Mouse (Mus musculus) neural tube, embryonic 10.5 days (tissue): Measurements from ENCODE around the gene Cdkal1.

Source experiments
- DNase-seq: peaks from one replicate; pipeline ENCODE4 v3.0.0-alpha.2; 2017; ENCODE audit warnings: low spot score; ENCODE audit errors: extremely low spot score

Cdkal1 gene

DNA sequence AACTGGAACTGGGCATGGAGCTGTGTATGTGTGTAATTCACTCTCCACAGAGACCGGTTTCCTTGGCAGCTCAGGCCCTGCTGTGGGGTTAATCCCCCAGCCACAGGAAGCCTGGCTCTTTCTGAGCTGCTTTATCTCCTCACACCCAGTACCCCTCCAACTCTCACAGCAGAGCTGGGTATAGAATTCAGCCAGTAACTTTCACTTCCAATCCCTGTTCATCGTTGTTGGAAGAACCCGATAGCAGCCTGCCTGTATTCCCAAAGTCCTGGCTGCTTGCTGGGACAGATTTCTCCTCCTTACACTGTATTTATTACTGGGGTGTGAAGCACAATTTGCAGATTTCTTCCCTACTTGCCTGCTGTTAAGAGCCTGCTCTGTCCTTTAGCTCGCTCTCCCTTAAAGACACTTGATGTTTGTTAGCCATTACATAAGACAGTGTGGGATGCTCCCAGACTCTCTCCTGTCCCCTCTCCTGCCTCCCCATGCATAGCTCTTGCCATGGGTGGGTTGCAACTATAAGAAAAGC lies 581.7 kb downstream of the Cdkal1 start:
- no peak for DNase-seq

DNA sequence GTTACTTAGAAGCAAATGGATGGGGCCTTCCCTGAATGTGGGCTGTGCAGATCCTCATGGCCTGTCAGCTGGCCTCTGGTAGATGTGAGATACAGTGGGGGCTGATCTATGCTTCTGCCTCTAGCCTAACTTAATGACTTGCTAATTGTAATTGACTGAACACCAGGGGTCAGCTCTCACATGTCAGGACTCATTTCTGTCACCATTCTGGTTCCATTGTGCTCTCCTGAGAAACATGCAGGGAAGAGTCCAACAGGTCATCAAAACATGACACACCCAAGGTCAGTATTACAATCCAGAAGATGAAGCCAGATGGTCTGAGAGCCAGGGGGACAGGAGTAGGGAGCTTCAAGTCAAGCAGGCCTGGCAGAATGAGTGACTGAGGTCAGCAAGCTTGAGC lies 584.0 kb downstream of the Cdkal1 start:
- DNase-seq: no peak

DNA sequence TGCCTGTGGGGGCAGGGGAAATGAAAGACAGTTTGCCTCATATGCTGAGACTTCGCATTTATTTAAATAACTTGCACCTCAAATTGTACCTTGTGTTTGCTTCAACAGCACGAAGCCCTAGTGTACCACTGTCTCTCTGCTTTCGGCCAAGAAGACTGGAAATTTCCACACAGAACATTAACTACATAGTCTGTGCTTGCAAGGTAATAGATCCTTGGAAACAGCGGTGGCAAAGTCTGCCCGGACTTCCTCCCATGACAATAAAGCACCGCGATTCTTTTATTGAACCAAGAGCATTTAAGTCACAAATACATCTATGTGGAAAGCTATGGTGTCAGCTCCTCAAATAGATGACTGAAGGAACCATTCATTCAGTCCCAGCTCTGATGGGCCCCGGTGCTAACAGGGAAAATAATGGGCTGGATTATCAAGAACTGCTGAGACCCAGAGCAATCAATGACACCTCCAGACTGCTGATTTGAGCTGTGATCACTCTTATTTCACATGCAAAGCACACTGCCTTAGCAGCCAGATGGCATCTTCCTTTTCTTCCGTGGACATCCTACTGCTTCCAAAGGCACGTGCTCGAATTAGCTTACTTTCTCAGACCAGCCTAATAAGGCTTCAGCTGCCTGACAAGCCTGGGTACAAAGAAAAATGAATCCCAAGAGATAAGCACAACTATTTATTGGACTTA lies 591.3 kb downstream of the Cdkal1 start:
- no peak for DNase-seq

DNA sequence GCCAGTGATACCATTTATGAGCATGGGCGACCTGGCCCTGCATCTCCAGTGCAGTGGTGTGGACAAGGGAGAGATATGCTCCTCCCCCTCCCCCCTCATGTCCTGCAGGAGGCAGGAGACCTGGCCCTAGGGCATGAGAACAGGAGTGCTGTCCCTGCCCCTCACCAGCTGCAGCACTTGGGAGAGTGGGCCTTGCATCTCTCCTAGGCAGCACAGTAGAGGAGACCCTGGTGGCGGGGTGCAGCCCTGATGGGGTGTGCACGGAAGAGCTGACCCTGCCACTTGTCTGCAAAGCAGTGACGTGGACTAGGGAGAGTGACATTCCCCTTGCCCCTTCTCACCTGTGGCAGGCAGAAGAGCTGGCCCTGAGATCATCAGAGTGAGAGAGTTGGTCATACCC lies 593.3 kb downstream of the Cdkal1 start:
- DNase-seq: no peak

DNA sequence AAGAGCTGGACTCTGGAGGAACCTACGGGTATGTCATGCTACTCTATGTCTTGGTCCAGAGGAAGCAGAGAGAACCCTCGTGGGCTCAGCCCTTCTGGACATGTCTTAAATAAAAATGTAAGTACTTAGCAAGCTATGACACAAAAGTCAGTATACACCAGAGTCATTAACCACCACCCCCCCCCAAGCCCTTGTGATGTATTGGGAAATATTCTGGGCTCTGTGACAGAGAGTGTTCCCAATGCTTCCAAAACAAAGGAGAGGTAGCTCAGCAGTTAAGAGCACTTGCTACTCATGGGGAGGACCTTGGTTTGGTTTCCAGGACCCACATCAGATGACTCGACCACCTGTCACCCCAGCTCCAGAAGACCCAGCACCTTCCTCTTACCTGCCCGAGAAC lies 606.9 kb downstream of the Cdkal1 start:
- DNase-seq: no peak

DNA sequence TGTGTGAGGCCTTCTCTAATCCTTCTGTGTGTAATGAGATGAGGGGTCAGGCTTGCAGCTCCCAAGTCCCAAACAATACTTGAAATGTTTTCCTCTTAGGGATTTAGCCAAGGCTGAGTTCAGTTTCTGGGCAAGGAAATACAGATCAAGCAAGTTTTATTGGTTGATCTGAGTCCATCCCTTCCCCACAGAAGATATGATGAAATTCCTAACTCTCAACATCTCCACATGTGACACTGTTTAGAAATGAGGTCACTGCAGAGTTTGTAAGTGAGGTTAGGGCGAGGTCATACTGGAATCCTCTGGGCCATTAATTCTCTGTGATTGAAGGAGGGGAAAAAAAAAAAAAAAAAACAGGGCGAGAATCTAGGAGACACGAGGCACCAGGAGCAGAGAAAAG lies 607.7 kb downstream of the Cdkal1 start:
- no peak for DNase-seq

DNA sequence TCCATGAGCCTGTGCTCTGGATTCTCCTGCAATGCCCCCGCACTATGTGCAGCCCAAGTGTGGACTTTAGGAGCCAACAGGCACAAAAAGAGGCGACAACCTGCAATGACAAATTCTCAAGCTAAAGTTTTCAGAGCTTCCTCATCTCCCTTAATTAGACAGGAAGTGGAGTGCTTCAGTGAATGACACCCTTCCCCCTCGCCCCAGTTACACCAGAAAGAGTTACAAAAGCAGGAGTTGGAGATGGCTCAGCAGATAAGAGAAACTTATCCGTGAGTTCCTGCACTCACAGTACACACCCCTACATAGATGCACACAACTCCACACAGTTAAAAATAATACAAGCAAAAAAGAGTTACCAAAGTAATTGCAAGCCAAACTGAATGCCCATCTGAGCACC lies 620.4 kb downstream of the Cdkal1 start:
- DNase-seq: no peak

DNA sequence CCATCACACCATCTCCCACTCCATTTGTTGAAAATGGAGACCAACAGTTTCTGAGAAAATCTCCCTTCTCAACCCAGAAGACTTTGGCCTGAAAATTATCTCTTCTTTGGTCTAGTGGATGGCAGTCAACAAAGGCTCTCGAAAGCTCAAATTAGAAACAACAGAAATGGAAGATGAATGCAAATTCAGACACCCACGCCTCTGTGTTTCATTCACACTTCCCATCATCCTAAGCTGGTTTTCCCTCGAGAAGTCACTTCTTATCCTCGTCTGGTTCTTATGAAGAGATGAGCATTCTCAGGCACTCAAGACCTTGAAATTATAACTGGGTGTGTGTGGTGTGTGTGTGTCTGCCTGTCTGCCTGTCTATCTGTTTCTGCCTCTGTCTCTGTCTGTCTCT lies 621.0 kb downstream of the Cdkal1 start:
- no peak for DNase-seq

DNA sequence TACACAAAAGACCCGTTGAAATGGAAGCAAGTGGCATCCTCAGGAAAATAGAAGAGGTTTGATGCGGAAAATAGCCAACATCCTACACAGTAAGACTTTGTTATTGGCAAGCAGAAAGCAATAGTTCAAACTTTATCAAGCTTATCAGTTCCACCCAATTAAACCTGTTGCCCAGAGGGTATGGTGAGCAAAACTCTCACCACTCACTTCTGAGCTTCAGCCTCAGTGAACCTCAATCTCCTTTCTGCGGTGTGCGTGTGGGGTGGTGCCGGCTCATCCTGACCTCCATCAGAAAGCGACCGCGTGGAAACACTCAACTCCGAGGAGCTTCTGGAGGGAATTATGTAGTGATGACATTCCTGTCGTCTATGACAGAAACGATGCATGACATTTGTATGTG lies 621.5 kb downstream of the Cdkal1 start:
- DNase-seq: peak; percentile 9

DNA sequence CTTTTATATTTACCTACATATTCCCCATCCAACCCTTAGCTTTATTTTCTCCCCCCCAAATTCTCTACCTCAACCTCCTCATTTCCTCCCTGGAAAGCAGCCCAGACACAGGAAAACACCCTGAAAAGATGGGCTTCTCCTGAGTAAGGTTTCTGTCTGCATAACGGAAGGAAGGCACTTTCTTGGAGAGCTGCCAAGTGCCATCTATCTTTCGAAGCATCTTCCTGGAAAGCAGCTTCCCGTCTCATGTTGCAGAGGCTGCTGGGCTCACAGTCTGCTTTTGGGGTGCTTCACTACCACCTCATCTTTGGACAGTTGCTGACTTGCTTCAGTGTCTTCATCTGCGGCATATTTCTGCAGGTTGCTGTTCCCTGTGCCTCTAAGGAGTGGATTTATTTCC lies 622.8 kb downstream of the Cdkal1 start:
- DNase-seq: peak; percentile 13

DNA sequence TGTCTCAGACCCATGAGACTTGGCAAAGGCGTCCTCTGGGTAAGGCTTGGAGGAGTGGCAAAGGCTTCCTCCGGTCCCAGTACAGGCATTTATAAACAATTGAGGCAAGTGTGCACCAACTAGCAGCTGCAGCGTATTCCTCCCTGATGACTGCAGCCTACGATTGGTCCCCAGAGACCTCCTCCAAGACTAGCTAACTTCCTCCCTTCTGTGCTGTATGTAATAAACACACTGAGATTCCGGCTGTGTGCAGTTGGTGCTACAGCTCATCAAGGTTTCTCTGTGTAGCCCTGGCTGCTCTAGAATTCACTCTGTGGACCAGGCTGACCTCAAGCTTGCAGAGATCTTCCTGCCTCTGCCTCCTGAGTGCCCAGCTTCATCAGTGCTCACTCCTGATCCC lies 630.7 kb downstream of the Cdkal1 start:
- DNase-seq: no peak

DNA sequence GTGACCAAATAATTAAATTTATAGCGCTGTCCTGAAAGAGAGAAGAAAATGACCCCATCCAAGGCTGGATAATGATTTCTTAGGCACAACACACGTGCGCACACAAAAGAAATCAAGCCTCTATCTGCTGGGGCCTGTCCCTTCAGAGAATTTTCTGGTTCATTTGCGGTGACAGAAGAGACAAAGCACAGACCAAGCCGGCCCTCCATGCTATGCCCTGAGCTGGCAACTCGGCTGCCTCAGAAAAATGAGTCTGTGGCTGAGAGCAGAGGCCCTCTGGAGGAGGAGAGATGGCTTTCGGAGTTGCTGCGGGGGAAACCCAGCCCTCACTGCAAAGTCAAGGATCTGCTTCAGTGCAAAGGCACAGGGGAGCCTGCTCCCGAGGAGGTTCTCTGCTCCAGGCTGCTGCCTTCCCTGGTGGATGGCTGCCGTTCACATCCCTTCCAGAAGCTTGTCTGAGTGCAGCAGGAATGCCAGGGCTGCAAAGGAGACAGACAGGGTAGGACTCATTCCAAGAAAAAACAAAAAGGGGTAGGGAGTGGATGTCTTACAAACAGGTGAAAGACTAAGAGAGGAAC lies 633.1 kb downstream of the Cdkal1 start:
- peak; percentile 69 for DNase-seq

DNA sequence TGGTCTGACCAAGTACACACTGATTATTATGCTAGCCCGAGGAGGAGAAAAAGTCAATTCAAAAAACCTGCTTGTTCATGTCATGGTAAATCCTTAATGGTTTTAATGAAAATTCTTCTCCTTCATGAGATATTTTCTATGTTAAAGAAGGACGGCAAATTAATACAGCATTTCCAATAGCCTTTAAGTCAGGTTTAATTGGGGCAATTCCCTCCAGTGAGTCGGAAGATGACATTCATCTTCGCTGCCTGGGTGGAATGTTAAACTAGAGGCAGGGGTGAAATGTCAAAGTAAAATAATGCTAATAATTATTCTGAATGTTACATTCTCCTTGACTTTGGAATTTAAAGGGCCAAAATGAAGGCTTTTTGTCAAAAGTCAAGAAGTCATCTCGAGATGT lies 633.8 kb downstream of the Cdkal1 start:
- DNase-seq: no peak

DNA sequence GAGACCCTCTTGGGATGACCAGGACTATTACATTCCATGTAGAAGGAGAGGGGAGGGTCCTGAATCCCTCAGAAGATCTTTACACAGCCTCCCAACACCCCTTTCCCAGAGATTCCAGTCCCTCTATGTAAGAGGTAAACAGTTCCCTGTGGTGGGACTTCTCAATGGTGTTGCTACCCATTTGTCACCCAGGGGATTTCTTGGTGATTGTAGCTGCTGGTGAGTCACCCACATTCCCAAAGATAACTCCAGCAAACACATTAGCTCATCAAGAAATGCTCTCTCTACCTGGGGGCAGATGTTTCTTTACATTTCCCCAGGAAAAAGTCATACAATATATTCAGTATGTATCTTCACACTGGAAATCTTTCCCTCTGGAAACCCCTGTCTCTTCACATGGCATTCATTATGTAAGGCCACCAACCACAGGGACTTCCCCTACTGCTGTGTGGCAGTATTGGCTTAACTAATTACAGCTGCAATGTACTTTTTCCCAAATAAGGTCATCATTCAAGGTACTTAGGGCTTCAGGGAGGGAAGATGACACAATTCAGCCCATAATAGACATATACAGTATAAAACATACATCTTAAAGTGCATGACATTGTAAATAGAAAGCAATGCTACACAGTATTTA lies 636.8 kb downstream of the Cdkal1 start:
- peak; percentile 9 for DNase-seq

DNA sequence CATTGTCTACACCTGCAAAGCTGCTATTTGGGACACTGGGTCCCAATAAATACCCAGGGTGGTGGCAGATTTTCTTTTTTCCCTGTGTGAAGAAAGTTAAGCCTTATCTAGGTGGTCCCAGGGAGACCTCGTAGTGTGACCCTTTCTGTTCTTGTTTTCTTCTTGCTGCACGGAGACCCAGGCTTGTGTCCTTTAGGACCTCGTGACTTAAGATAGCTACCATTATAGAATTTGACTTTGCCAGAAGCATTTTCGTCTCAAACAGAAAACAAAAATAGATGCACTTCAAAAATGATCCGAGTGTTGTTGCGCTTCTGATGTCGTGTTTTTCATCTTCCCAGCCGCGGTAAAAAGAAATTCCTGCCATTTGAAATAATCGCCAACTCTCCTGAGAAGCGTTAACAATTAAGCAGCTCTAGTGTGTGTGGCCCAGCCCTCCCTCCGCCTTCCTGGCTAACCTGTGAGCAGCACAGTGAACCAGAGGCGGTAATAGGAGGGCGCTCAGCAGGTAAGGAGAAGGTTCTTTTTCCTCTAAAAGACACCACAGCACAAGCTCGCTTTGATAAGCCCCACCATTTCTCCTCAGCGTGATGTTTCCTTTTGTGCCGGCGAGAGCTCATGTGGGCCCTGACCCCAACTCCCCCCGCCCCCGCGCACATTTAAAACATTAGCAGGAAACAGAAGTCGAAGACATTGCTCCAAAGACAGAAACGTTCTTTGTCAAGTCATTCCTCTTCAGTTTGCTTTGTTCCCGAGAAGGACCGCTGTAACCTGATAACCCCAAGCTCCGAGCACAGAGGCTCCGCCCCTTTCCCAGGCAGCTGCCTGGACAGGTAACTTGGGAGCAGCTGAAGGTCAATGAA lies 645.1 kb downstream of the Cdkal1 start:
- DNase-seq: peak; percentile 62

DNA sequence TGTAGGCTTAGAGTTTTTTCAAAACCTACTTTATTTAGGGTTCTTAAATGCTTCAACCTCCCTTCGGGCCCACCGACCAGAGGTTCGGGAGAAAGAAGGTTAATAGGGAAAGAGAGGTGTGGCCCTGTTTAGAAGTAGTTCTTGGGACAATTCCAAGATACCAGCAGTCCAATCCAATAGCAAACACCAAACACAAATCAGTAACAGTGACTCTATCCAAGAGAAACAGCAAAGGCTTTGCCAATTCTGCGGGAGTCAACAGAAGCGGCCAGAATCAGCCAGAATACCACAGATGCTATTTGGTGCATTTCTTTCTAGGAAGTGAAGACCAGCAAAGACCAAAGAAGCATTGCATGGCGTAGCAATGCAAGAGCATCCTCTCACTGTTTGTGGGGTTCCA lies 646.7 kb downstream of the Cdkal1 start:
- no peak for DNase-seq

DNA sequence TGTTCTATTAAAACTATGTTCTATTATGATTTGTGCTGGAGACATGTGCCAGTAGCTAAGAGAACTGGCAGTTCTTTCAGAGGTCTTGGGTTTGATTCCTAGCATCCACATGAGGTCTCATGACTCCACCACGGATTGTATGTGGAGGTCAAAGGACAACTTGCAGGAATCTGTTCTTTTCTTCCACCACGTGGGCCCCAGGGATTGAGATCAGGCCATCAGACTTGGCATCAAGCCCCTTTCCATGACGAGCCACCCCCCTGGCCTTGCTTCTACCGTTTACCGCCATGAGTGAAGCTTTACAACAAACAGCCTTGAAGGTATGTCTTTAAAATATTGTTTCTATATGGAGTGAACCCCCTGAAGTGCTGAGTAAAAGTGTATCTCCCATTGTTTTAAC lies 651.6 kb downstream of the Cdkal1 start:
- no peak for DNase-seq

DNA sequence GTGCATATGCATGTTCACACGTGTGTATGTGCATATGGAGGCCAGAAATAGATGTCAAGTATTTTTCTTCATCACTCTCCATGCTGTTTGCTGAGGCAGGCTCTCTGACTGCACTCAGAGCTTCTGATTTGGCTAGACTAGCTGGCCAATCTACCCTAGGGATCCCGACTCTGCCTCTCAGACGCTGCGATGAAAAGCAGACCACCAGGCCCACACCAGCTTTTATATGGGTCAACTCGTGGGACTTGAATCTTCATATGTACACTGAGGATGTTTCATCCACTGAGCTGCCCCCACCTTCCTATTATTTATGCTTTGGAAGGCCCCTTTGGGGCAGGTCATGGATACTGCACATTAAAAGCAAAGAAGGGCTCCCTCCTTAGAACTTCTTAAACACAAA lies 652.0 kb downstream of the Cdkal1 start:
- no peak for DNase-seq

DNA sequence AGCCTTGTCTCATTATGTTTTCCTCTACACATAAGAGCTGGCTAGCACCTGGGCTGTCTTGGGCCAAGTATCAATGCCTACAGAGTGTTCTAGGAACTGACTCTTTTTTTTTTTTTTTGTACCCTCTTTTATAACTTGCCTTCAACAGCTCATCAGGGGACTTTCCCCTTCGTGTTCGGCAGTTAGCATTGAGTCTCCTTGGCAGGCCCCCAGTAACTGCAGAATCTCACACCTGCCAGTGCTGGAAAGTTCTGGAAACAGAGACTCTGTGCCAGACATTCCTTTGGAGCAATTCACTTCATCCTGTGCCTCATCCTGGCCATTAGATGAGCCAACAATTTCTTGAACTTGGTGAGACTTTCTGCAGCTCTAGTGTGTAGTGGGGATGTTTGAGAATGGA lies 652.9 kb downstream of the Cdkal1 start:
- DNase-seq: no peak

DNA sequence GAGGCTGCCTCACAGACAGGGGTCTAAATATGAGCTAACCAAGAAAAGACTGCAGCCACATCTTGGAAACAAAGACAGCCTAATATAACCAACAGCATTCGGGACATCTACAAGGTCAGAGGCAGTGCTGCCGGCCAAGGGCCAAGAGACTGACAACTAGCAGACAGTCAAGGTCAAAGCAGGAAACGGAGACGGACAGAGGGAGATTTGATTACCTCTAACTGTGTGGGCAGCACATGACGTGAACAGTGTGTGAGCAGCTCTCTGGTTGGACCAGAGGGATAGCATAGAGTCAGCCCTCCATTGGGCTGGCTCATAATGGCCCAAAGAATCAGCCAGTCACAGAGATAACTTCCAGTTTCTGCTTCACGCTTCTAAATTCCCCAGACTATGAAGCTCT lies 655.8 kb downstream of the Cdkal1 start:
- DNase-seq: no peak

DNA sequence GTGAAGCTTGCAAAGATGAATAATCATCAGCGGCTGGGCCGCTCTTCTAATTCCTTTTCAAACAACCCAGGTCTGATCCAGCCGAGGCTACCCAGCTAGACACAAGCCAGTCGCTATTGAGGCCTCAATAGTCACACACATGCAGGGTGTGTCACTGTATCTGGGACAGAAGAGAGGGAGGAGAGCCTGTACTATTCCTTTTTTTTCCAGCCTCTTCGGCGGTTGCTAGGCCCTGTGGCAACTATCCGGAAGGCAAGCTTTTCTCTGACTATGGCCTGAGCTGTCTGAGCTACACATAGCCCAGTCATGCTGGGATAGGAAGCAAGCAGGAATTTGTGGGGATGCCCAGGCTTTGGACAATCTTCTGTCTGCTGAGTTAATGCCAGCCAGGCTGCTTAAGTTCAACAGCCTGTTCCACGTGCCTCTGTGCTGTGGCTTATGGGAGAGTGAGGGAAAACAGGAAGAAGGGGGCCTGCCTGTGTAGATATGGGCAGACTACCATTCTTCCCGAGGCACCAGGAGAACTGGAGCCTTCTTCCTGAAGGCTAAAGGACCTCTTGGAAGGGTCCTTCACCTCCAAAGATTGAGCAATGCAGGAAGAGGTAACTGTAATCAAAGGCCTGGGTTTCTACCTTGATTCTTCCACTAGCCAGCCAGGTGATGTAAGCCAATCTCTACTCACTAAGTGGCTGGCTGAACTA lies 658.5 kb downstream of the Cdkal1 start:
- DNase-seq: no peak
